Mouse (Mus musculus) embryonic fibroblast, embryonic 13.5 days (primary cell): ENCODE results near the gene Gast. TPM values are rescaled to one million over a fixed set of nuclear protein-coding genes. Genes with fewer than 3 reads are reported as not detected.
A peak's percentile ranks its signal among the peaks of the same experiment; 100 is the strongest.

Source experiments
- H3K27ac ChIP-seq: 2 replicates; pipeline ENCODE4 v1.5.1; 2012; ENCODE audit warnings: low read length, control low read depth, inconsistent platforms; ENCODE audit not compliant: insufficient read depth
- H3K4me1 ChIP-seq: 2 replicates; pipeline ENCODE4 v1.6.1; 2011; ENCODE audit warnings: low read length; ENCODE audit not compliant: control insufficient read depth, insufficient read depth
- H3K4me3 ChIP-seq: 2 replicates; pipeline ENCODE4 v1.5.1; 2011; ENCODE audit warnings: mild to moderate bottlenecking, control low read depth, low read length; ENCODE audit not compliant: insufficient read depth
- CTCF ChIP-seq: IDR thresholded peaks from 2 replicates; pipeline ENCODE4 v1.5.1; 2011; ENCODE audit warnings: mild to moderate bottlenecking, control low read depth, low read length, moderate library complexity, borderline replicate concordance; ENCODE audit not compliant: insufficient read depth
- POLR2A ChIP-seq: IDR thresholded peaks from 2 replicates; pipeline ENCODE4 v1.6.1; 2011; ENCODE audit warnings: low read depth, mild to moderate bottlenecking, control low read depth, low read length, moderate library complexity
- polyA plus RNA-seq: library from polyadenylated mRNA; stranded (reverse); fragments of >200 nt; gene quantifications from 2 replicates; pipeline ENCODE4 v1.2.4, GENCODE M21; 2011; ENCODE audit warnings: low read depth; ENCODE audit not compliant: missing spikeins, insufficient read length

The Gast gene
- polyA plus RNA-seq, result not detected in 2 replicates

DNA sequence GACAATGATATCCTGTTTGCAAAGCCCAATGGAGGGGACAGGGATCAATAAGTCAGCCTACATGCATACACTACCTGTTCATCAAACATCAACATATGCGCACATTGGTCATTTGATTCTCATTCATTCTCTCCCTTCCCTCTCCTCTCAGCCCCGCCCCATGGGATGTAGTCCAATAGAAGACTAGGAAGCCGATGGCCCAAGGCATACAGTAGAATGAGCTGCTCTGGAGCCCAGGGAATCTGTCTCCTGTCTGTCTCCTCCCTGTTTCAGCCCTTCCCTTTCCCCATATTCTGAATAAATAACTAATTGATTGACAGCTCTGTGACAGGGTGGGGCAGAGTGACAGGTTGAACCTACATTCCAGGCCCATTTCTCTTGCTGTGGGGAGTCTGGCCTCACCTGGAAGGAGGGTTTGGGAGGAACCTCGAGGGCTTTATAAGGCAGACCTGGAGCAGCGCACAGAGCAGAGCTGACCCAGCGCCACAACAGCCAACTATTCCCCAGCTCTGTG lies at the start of gene Gast:
Gene Gast, plus strand, starts transcription at position 464 of the 514 bp plus-strand sequence.
- H3K4me3 ChIP-seq, result no peak within 1 kb of the TSS
- TF ChIP-seq POLR2A (no peak), CTCF (no peak)
- H3K4me1 ChIP-seq, result peaks cover 2% of the 10 kb centered on the region; the same call in 1 of the 2 replicates
- H3K27ac ChIP-seq, result no peak within 1 kb of the TSS

DNA sequence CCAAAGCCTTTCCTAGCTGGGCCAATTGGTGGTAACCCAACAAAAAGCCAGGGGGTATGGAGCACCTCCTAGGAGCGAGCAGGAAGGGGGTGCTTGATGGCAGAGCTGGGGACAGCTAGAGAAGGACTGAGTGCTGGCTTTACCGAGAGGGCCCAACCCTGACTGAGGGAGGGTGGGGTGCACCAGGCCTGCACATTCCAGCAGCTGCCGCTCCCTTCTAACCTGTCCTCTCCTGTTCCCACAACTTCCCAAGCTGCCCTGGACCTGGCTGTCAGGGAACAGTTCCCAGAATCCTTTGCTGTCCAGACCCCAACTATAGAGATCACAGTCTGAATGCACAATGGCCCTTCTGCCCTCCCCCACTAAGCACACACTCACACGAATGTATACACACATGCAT lies 49.2 kb upstream of the Gast start:
- TF ChIP-seq POLR2A (no peak), CTCF (no peak)
- H3K27ac ChIP-seq, result no peak overlapping the region
- H3K4me3 ChIP-seq, result no peak overlapping the region
- H3K4me1 ChIP-seq, result peaks cover 4% of the 10 kb centered on the region; the same call in 1 of the 2 replicates

DNA sequence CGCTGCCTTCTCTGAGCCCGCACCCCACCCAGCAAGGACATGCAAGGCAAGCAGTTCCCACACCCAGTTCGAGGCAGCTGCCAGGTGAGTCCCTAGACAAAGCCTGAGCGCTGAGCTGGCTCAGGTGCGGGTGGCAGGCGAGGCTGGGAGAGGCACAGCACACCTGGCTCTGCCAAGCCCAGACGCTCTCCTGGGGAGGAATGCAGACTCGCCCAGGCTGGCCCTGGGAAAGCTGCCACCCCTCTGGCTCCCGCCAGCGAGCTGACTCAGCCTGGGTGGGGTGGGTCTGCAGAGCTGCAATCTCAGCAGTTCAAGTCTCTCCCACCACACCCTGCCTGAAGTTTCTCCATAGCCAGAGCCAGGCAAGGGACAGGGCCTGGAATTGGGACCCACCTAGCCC lies 47.2 kb upstream of the Gast start:
- TF ChIP-seq POLR2A, result no peak
- TF ChIP-seq CTCF, result no peak
- H3K4me1 ChIP-seq, result peaks cover 4% of the 10 kb centered on the region
- no peak overlapping the region for H3K4me3 ChIP-seq
- no peak overlapping the region for H3K27ac ChIP-seq

DNA sequence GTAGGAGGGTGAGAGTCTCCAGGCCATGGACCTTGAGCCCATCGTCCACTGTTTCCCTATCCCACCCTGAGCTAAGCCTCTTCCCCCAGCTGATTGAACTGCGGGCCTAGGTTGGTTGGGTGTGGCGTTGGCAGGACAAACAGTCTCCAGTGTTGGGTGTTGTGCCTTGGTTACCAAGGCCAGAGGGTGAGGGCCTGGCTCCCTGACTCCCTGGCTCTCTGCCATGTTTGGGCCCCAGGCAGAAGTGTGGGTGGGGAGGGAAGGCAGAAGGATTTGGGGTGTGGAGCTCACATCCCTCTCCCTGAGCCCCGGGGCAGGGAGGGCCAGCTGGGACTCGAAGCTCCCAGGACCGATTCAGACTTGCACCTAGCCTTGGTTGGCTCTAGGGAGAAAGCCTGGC lies 45.3 kb upstream of the Gast start:
- H3K4me1 ChIP-seq, result peaks cover 4% of the 10 kb centered on the region
- H3K4me3 ChIP-seq, result no peak overlapping the region
- TF ChIP-seq CTCF (no peak), POLR2A (no peak)
- no peak overlapping the region for H3K27ac ChIP-seq

DNA sequence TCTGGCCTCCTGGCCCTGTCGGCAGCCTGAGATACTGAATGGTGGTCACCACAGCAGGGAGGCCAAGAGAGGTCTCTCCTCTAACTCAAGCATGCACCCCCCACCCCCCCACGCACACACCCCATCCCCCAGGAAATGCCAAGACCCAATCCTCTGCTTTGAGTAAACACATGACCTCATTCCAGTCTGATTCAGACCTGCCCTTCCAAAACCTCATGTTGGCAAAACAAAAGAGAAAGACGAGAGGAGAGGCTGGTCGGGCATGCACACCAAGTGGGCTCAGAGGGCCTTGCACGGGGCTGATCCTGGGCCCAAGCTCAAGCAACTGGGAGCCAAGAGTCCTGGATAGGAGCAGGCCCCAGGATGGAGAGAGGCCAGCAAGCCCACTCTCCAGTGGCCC lies 44.0 kb upstream of the Gast start:
- no peak for TF ChIP-seq CTCF
- no peak for TF ChIP-seq POLR2A
- Histone ChIP-seq H3K4me1 (peaks cover 4% of the 10 kb centered on the region), H3K4me3 (no peak overlapping the region), H3K27ac (peak overlapping the region; percentile 34)

DNA sequence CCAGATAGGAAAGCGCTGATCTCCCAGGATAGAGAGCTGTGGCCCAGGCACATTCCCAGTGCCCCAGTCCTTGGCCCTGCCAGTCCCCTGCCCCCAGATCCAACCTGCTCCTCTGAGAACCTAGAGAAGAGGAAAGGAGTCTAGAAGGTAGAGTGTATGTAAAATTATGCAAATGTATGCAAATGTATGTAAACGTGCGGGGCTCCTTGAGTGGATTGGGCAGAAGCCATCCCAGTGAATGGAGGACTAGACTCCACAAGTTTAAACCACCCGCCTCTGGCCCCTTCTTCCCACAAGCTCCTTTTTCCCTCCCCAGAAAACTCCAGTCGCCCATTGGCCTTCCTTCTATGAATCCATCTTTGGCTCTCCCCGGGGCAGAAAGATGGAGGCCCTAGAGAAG lies 41.3 kb upstream of the Gast start:
- no peak for TF ChIP-seq POLR2A
- no peak for TF ChIP-seq CTCF
- Histone ChIP-seq H3K27ac (no peak overlapping the region), H3K4me1 (no peaks in the 10 kb centered on the region; the same call in 1 of the 2 replicates), H3K4me3 (no peak overlapping the region)

DNA sequence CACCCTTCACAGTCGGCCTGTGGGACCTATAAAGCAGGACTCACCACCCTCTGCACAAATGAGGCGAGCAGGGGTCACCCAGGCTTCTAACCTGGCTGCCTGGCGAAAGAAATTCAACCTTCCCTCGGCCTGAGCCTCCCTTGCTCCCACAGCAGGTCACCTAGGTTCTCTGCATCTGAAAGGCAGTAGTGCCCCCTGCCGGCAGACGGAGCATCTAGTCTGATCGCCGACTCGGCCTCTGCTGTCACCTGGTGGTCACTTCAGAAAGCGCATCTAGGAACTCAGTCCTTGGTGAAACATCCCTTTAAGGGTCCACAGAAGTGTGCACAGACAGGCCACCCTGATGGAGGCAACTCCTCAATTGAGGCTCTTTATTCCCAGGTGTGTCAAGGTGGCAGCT lies 38.9 kb upstream of the Gast start:
- H3K4me3 ChIP-seq, result no peak overlapping the region
- TF ChIP-seq CTCF (peak; percentile 100), POLR2A (no peak)
- peaks cover 3% of the 10 kb centered on the region for H3K4me1 ChIP-seq
- H3K27ac ChIP-seq, result no peak overlapping the region

DNA sequence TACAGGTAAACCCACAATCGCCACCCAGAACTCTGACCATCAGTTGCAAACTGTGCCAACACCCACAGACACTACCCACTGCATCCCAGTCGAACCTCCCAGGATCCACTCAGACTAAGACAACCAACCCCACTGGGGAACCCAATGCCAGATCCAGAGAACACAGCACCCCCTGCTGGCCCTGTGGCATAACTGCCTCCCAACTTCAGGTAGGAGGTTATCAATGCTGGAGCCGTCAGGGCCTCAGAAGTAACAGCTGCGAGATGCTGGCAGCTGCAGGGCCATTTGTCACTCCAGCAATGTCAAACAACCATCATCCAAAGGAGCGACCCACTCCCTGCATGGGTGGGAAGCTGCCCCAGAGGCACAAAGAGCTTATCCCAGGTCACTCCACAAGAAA lies 36.4 kb upstream of the Gast start:
- Histone ChIP-seq H3K4me1 (peaks cover 3% of the 10 kb centered on the region), H3K4me3 (no peak overlapping the region), H3K27ac (no peak overlapping the region)
- TF ChIP-seq POLR2A, result no peak
- peak; percentile 29; the same call in 1 of the 2 replicates for TF ChIP-seq CTCF

DNA sequence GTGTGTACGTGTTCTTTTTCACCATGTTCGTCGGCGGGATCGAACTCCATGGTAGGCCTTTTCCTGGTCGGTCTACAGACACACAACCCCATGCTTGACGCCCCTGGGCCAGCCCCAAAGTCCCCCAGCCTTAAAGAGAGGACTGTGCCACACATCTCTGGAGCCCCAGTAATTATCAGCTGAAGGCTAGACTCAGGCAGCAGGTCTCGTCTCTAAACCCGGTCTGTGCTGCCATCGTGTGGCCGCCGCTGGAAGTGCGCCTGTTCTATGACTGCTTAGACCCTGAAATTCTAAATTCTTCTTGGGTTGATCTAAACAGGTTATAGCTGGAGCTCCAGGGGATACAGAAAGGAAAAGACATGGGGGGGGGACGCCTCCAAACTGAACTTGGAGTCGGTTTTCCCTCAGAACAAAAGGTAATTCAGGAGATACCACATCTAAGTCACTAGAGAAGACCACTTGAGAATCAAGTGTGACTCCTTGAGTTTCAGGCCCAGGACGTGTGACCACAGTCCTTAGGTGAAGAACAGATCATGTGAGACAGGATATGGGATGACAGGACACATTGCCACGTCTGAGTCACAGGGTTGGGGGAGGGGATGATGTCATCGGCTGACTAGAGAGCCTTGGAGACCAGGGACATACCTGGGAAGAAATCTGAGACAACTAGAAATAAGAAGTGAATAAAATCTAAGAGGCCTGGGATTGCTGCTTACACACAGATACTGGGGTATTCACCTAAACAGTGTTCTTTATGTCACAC lies 35.8 kb upstream of the Gast start:
- TF ChIP-seq POLR2A (no peak), CTCF (peak; percentile 81)
- Histone ChIP-seq H3K27ac (no peak overlapping the region), H3K4me3 (no peak overlapping the region), H3K4me1 (peaks cover 3% of the 10 kb centered on the region)

DNA sequence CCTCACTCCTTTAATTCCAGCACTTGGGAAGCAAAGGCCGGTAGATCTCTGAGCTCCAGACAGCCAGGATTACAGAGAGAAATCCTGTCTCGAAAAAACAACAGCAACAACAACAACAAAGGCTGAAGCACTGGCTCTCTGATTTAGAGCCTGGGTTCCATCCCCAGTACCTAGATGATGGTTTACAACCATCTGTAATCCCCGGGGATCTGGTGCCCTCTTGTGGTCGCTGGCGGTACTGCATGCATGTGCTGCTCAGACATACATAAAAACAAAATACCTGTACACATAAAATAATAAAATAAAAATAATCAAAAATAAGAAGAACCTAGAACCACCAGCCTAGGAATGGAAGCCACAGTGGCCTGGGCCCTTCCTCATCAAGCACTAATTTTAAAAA lies 33.9 kb upstream of the Gast start:
- no peak overlapping the region for H3K4me3 ChIP-seq
- no peak overlapping the region for H3K27ac ChIP-seq
- H3K4me1 ChIP-seq, result peaks cover 3% of the 10 kb centered on the region
- TF ChIP-seq POLR2A (no peak), CTCF (peak; percentile 80)

DNA sequence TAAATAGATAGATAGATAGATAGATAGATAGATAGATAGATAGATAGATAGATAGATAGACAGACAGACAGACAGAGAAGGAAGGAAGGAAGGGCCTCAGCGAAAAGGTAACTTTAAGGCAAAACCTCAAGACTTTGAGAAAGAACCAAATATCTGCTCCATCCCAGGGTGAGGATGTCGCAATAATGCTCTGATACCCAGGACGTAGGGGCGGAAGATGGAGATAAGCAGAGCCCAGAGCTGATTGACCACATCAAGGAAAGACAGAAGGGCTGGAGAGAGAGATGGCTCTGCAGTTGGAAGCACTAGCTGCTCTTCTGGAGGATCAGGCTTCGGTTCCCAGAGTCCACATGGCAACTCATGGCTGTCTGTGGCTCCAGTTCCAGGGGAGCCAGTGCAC lies 32.9 kb upstream of the Gast start:
- TF ChIP-seq CTCF (no peak), POLR2A (no peak)
- no peak overlapping the region for H3K27ac ChIP-seq

More for the DNA sequence above, 32.9 kb upstream of the Gast start:
- no peak overlapping the region for H3K4me3 ChIP-seq
- H3K4me1 ChIP-seq, result peaks cover 3% of the 10 kb centered on the region
